Mouse (Mus musculus) MEL-GATA-1-ER (cell line): ENCODE results near the gene Vmn1r54.
"Not testable (repeated sequence)": the region's sequence is repeated elsewhere in the genome, so short reads cannot be mapped to it uniquely, and the experiment has no call there.

ENCODE experiments used
- DNase-seq: peaks from one replicate; pipeline ENCODE4 v3.0.0-alpha.2; 2012; ENCODE audit warnings: low read depth; ENCODE audit errors: extremely low read depth

Gene Vmn1r54

GRCm38 (mm10) chr6:90246000-90246399 lies at the start of gene Vmn1r54:
Vmn1r54 (plus strand) TSS chr6:90246300.
- no peak for DNase-seq

- DNase-seq: not testable (repeated sequence)
These were observed 43.6 kb upstream of the Vmn1r54 start, which contains the start of gene V1ra8 for GRCm38 (mm10) chr6:90202493-90202892. V1ra8 (plus strand) TSS chr6:90202793.

- no peak for DNase-seq
These were observed 21.8 kb upstream of the Vmn1r54 start, which contains the start of gene Vmn1r53 for GRCm38 (mm10) chr6:90224338-90224737. Vmn1r53 (minus strand) TSS chr6:90224438.

DNA sequence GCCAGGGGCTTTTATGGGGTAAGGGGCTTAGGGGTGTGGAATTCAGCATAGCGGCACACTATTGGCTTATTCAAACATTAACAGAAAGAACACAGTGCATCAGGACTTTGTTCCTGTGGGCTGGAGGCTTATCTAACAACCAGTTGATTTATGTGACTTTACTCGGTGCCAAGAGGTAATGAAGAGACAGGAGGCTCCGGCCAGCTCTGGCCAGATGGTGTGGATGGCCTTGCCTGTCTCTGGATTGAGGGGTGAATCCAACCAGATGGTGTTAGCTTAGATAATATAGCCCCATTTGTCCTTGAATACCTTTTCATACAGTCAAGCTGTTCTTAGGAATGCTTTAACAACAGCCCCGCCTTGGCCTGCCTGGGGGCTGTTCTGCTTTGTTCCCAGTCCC lies 14.0 kb upstream of the Vmn1r54 start:
- not testable (repeated sequence) for DNase-seq

DNA sequence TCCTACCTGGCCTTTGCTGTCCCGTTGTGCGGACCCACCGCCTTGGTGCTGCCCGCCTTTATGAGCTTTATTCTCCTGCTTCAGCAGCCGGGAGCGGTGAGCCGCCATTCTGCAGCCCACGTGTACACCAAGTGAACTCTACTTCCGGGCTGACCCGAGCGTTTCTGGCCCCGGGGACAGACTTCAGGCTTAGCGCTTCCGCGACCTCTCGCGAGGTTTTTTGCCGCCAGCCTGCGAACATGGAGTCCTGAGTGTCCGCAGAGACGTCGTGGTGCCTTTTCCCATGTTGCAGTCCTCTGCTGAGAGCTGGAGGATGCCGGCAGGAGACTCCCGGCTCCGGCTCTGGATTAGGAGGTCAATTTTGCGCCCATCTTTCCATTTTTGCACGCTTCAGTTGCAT lies 13.4 kb upstream of the Vmn1r54 start:
- no peak for DNase-seq

DNA sequence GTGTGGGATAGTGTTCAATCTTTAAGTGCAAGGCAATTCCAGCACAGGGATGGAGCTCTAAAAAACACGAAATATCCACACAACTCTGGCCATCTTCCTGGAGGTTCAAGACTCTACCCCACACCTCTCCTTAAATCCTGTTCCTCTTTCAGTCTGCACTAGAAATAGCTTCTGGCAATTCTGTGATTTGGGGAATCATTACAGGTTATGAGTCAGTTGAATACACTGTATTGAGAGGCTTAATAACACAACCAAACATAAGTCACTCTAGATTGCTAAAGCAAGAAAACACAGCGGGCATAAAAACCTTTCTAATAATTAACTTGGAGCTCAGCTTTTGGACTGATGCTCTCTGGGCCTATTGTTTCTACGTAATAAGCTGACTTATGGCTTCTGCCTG lies 2.1 kb upstream of the Vmn1r54 start:
- DNase-seq: no peak

GRCm38 (mm10) chr6:90288265-90288664 lies 42.2 kb downstream of the Vmn1r54 start:
- DNase-seq: no peak

DNA sequence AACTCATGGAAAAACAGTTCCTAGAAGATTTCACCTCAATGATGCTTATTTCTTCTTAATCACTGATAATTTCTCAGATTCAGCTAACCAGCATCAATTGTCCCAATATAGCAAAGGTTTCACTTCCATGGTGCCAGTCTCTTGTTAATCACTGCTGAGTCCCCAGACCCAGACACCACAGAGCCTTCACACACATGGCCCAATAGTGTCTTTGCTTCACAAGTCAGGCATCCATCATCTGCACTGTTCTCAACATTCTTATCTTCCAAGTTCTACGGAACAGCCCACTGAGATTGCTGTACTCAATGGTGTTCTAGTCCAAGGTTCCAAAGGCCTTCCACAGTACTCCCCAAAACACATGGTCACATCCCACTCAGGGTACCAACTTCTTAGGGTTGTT lies 54.8 kb downstream of the Vmn1r54 start, which contains the start of gene BC048671:
BC048671 (plus strand) TSS at position 301 of the 400 bp plus-strand sequence.
- DNase-seq: no peak

- DNase-seq: no peak
These were observed 60.3 kb downstream of the Vmn1r54 start for GRCm38 (mm10) chr6:90306315-90306975.

DNA sequence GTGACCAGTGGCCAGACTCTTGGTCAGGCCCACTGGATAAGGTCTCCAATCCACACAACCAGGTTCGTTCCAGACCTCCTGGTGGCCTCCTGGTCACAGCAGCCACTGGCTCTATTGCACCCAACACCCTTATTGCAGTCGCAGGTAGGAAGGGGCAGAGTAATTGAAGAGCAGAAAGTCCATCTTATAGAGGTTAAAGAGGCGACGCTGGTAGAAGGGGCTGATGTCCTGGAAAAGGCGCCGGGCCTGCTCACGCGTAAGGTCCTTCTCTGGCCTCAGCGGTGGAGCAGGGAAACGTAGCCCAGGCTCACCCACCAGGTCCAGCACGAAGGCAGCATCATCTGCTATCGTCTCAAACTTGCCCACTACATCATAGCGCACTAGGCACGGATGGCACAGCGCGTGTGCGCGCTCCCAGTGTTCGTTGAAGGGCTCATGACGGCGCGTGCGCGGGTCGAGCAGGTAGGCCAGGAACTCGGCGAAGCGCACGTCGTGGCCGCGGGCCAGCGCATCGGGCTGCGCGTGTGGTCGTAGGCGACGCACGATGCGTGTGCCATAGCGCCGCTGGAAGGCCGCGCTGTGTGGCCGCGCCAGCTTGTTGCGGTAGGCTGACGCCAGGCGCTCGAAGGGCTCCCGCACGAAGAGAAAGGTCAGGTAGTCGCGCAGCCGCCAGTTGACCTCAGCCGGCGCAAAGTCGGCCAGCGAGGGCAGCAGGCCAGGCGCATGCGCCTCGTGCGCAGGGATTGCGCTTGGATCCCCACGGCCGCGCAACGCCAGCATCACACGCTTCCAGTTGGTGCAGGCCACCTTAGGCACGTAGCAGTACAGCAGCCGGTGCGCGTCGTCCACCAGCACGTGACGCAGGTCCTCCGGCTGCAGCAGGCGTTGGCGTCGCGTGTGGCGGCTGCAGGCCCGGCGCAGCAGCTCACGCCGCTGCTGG lies 63.0 kb downstream of the Vmn1r54 start:
- no peak for DNase-seq

- DNase-seq: no peak
These were observed 69.9 kb downstream of the Vmn1r54 start for GRCm38 (mm10) chr6:90315961-90316360.

- no peak for DNase-seq
These were observed 71.6 kb downstream of the Vmn1r54 start for GRCm38 (mm10) chr6:90317510-90318258.

DNA sequence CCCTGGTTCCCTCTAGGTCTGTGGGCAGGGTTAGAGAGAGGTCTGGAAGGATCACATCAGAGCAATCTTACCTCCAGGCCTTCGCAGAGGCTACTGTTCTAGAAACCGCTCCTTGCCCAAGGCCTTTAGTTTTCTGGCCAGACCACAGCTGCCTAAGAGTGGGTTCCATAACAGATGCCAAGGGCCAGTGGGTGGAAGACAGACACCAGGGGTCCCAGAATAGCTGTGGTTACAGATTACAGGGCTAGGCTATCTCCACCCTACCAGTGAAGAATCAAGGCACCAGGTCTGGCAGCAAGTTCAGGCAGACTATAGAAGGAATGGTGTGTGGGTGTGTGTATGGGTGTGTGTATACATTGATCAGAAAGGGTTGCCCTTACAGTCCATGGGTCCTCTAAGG lies 72.9 kb downstream of the Vmn1r54 start:
- DNase-seq: no peak

DNA sequence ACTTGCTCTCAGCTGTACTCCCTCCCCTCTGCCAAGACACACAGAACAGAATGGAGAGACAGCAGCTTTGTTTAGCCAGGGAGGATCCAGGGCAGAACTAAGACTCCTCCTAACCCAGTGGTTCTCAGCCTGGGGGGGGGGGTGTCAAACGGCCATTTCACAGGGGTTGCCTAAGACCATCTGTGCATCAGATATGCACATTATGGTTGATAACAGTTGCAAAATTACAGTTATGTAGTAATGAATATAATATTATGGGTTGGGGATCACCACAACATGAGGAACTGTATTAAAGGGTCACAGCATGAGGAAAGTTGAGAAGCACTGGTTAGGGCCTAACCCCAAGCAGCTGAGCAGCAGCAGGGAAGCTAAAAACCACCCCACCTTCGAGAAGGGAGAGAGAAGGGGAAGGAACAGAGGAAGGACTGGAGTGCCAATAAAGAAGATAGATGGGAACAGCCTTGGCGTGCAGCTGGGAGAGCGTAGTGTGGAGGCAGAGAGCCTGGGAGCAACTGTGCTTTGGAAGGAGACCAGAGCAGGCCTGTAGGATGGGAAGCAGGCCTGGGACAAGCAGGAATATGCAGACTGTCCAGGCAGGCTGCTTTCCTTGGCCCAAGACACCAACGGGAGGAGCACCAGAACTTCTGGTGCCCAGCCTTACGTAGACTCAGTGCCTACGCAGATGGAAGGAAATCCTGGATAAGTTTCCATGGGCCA lies 73.5 kb downstream of the Vmn1r54 start:
- no peak for DNase-seq

DNA sequence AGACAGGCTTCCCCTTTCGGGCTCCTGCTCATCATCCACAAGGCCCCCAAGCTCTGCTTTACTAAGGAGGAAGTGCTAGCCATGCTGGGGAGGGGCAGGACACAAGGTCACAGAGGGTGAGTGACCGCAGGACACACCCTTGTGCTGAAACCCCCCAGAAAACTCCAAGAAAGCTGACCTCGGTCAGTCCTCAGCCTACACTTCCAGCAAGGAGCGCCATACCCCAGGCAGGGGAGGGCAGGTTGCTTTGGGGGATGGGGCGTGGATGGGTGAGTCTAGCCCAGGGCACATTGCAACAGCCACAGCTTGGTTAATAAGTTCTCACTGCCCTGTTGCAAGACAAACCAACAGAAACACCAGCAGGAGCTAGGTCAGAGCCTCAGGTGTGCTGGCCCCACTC lies 74.3 kb downstream of the Vmn1r54 start:
- DNase-seq: no peak
